Mouse (Mus musculus): ENCODE data around the gene 4930447C04Rik. TPM values are rescaled to one million over a fixed set of nuclear protein-coding genes. Genes with fewer than 3 reads are reported as not detected.
A peak's percentile ranks its signal among the peaks of the same experiment; 100 is the strongest.

Gene 4930447C04Rik
- polyA plus RNA-seq, 2 experiments, result 0.23 to 0.84 TPM

DNA sequence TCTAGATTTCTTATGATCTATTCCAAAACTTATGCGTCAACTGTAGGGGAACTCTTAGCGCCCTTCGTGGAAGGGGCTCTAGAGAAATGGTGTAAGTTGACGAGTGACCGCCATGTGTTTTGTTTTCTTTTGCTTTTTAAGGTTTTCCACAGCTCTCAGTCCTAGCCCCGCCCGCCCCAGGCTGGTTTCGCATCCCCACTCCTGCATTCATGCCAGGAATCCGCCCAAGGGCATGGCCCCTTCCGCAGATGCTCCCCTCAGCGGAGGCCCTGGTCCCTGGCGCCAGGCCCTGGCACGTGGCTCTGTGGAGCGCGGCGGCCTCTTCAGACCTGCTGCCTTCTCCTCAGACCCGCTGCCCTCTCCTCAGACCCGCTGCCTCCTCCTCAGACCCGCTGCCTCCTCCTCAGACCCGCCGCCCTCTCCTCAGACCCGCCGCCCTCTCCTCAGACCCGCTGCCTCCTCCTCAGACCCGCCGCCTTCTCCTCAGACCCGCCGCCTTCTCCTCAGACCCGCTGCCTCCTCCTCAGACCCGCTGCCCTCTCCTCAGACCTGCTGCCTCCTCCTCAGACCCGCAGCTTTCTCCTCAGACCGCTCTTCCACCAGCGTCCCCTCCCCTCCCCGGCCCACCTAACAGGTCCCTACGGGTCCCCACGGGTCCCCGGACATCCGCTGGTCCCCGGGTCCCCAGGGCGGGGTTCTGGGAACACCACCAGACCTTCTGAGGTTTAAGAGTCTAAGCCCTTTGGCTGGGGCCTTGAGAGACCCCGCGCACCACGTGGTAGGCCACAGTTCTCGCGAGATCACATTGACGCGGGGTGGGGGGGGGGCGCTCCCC, 23.2 kb downstream of the 4930447C04Rik start:
- WGBS (ENCODE audit: insufficient replicate concordance), result 22% methylated on average over 43 of the region's 48 CpGs
- no peaks in the 10 kb centered on the region for H3K4me1 ChIP-seq (replicated peaks; ENCODE audit: control insufficient read depth in 2 of 2, insufficient read depth in 2 of 2, low read length in 1 of 2)
- TF ChIP-seq EP300 (IDR thresholded peaks at IDR 0.05; ENCODE audit: low read depth) (no peak), CTCF (IDR thresholded peaks at IDR 0.05; ENCODE audit: low read depth) (no peak)

GRCm38 (mm10) chr12:72854377-72855032, 86.1 kb downstream of the 4930447C04Rik start:
- Histone ChIP-seq H3K36me3 (replicated peaks; ENCODE audit: control insufficient read depth, insufficient read depth, low read depth) (no peaks in the 10 kb centered on the region), H3K9ac (replicated peaks) (no peak overlapping the region), H3K27me3 (ENCODE audit: control insufficient read depth, insufficient read depth, low read length) (peaks cover 27% of the 10 kb centered on the region), H3K27ac (no peak overlapping the region), H3K4me1 (replicated peaks; ENCODE audit: control insufficient read depth in 2 of 2, insufficient read depth in 2 of 2, low read length in 1 of 2) (no peaks in the 10 kb centered on the region), H3K4me3 (ENCODE audit: insufficient read depth in 1 of 2, low read depth in 2 of 2, low read length in 2 of 2) (no peak overlapping the region), H3K9me3 (ENCODE audit: control insufficient read depth, low read length) (no peaks in the 10 kb centered on the region), H3K4me2 (ENCODE audit: low read depth) (peak overlapping the region; percentile 13; the same call in 1 of the 2 replicates)
- 5% methylated on average over 19 of the region's 19 CpGs for WGBS (ENCODE audit: insufficient replicate concordance)
- no peak for DNase-seq (ENCODE audit: low read depth in 3 of 3, low spot score in 3 of 3)
- TF ChIP-seq CTCF (IDR thresholded peaks at IDR 0.05; ENCODE audit: low read depth), result no peak
- TF ChIP-seq EP300 (IDR thresholded peaks at IDR 0.05; ENCODE audit: low read depth), result no peak
- ATAC-seq (ENCODE audit: insufficient read depth), result no peak

More for the DNA sequence above, 23.2 kb downstream of the 4930447C04Rik start:
- Histone ChIP-seq H3K9ac (replicated peaks) (no peak overlapping the region), H3K36me3 (replicated peaks; ENCODE audit: control insufficient read depth, insufficient read depth, low read depth) (no peaks in the 10 kb centered on the region), H3K4me2 (ENCODE audit: low read depth) (peak overlapping the region; percentile 45), H3K9me3 (ENCODE audit: control insufficient read depth, low read length) (no peaks in the 10 kb centered on the region), H3K27ac (no peak overlapping the region), H3K27me3 (ENCODE audit: control insufficient read depth, insufficient read depth, low read length) (no peaks in the 10 kb centered on the region; the same call in 1 of the 2 replicates), H3K4me3 (ENCODE audit: insufficient read depth in 1 of 2, low read depth in 2 of 2, low read length in 2 of 2) (peak overlapping the region in 1 of 2 experiments; percentile 14; a peak in 3 of 4 replicates)
- ATAC-seq (ENCODE audit: insufficient read depth) (no peak), DNase-seq (ENCODE audit: low read depth in 3 of 3, low spot score in 3 of 3) (peak in 2 of 3 experiments; percentile 14 to 20)

GRCm38 (mm10) chr12:72853406-72854076, 87.0 kb downstream of the 4930447C04Rik start:
- no peak for TF ChIP-seq EP300 (IDR thresholded peaks at IDR 0.05; ENCODE audit: low read depth)
- TF ChIP-seq CTCF (IDR thresholded peaks at IDR 0.05; ENCODE audit: low read depth), result no peak
- WGBS (ENCODE audit: insufficient replicate concordance), result 34% methylated on average over 13 of the region's 13 CpGs

DNA sequence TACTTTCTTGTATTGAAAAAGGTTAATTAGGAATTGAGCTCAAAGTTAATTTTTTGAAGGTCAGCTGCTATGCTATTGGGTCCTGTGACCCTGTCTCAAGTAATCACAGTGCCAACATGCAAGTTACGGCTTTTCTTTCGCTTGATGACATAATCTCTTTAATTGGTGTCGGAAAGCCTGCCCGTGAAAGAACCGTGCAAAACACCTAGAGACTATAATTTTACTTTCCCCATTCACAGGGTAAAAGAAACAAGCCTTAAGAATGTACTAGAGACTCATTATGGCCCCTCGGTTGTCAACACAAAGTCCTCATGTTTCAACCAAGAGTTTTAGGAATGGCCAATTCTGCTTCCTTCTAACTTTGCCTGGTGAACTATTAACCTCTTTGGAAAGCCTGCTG, 88.3 kb downstream of the 4930447C04Rik start:
- Histone ChIP-seq H3K36me3 (replicated peaks; ENCODE audit: control insufficient read depth, insufficient read depth, low read depth) (no peaks in the 10 kb centered on the region), H3K27me3 (ENCODE audit: control insufficient read depth, insufficient read depth, low read length) (peaks cover 27% of the 10 kb centered on the region), H3K4me3 (ENCODE audit: insufficient read depth in 1 of 2, low read depth in 2 of 2, low read length in 2 of 2) (no peak overlapping the region), H3K4me1 (replicated peaks; ENCODE audit: control insufficient read depth in 2 of 2, insufficient read depth in 2 of 2, low read length in 1 of 2) (no peaks in the 10 kb centered on the region), H3K4me2 (ENCODE audit: low read depth) (no peak overlapping the region), H3K9ac (replicated peaks) (no peak overlapping the region), H3K9me3 (ENCODE audit: control insufficient read depth, low read length) (no peaks in the 10 kb centered on the region), H3K27ac (no peak overlapping the region)
- ATAC-seq (ENCODE audit: insufficient read depth), result no peak
- no peak for DNase-seq (ENCODE audit: low read depth in 3 of 3, low spot score in 3 of 3)
- no peak for TF ChIP-seq EP300 (IDR thresholded peaks at IDR 0.05; ENCODE audit: low read depth)
- no peak for TF ChIP-seq CTCF (IDR thresholded peaks at IDR 0.05; ENCODE audit: low read depth)
- WGBS (ENCODE audit: insufficient replicate concordance), result 70% methylated on average over 6 of the region's 6 CpGs

More at GRCm38 (mm10) chr12:72853406-72854076, 87.0 kb downstream of the 4930447C04Rik start:
- no peaks in the 10 kb centered on the region for H3K4me1 ChIP-seq (replicated peaks; ENCODE audit: control insufficient read depth in 2 of 2, insufficient read depth in 2 of 2, low read length in 1 of 2)
- no peak for ATAC-seq (ENCODE audit: insufficient read depth)
- H3K9me3 ChIP-seq (ENCODE audit: control insufficient read depth, low read length), result no peaks in the 10 kb centered on the region
- H3K9ac ChIP-seq (replicated peaks), result no peak overlapping the region
- H3K27ac ChIP-seq, result no peak overlapping the region
- no peak for DNase-seq (ENCODE audit: low read depth in 3 of 3, low spot score in 3 of 3)
- H3K4me3 ChIP-seq (ENCODE audit: insufficient read depth in 1 of 2, low read depth in 2 of 2, low read length in 2 of 2), result no peak overlapping the region
- no peaks in the 10 kb centered on the region for H3K36me3 ChIP-seq (replicated peaks; ENCODE audit: control insufficient read depth, insufficient read depth, low read depth)
- H3K27me3 ChIP-seq (ENCODE audit: control insufficient read depth, insufficient read depth, low read length), result peaks cover 27% of the 10 kb centered on the region
- no peak overlapping the region for H3K4me2 ChIP-seq (ENCODE audit: low read depth)

Data from liver, embryonic 14.5 days (tissue).